Mouse (Mus musculus) hindbrain, embryonic 10.5 days (tissue): ENCODE results near the gene Ltb. TPM values are rescaled to one million over a fixed set of nuclear protein-coding genes. Genes with fewer than 3 reads are reported as not detected.

Source experiments
- DNase-seq: peaks from one replicate; pipeline ENCODE4 v3.0.0-alpha.2; 2017; ENCODE audit warnings: low spot score
- H3K27ac ChIP-seq: fragments of 300-500 bp; sonication (generic); 2 replicates; pipeline ENCODE4 v1.5.1; 2016; ENCODE audit warnings: mild to moderate bottlenecking, moderate library complexity
- H3K27me3 ChIP-seq: fragments of 300-500 bp; sonication (generic); 2 replicates; pipeline ENCODE4 v1.6.1; 2016; ENCODE audit warnings: mild to moderate bottlenecking; ENCODE audit not compliant: poor library complexity, insufficient read depth, severe bottlenecking
- H3K36me3 ChIP-seq: fragments of 300-500 bp; sonication (generic); 2 replicates; pipeline ENCODE4 v1.6.1; 2016; ENCODE audit warnings: mild to moderate bottlenecking, moderate library complexity
- H3K4me1 ChIP-seq: fragments of 300-500 bp; sonication (generic); replicated peaks from 2 replicates; pipeline ENCODE4 v1.6.1; 2016; ENCODE audit warnings: mild to moderate bottlenecking
- H3K4me3 ChIP-seq: fragments of 300-500 bp; sonication (generic); 2 replicates; pipeline ENCODE4 v1.5.1; 2016; ENCODE audit warnings: mild to moderate bottlenecking, moderate library complexity
- H3K9me3 ChIP-seq: fragments of 300-500 bp; sonication (generic); 2 replicates; pipeline ENCODE4 v1.6.1; 2016; ENCODE audit warnings: mild to moderate bottlenecking, moderate library complexity
- WGBS: fragments of 180-500 bp; shearing (Covaris S2); methylation state at CpG from one replicate; pipeline ENCODE4 v1.1.7; 2016; 5-methylcytosine and 5-hydroxymethylcytosine counted together
- polyA plus RNA-seq: library from polyadenylated mRNA; unstranded; fragments of >200 nt; fragmentation: Nextera tagmentation; extraction: Ambion mirVana; gene quantifications from 2 replicates; pipeline ENCODE4 v1.2.1, GENCODE M21; 2016

Ltb gene
- polyA plus RNA-seq, 1 experiment from 2014 or later, result 0.17 TPM

- Histone ChIP-seq H3K9me3 (no peaks in the 10 kb centered on the region), H3K4me3 (no peak within 1 kb of the TSS), H3K4me1 (peaks cover 12% of the 10 kb centered on the region; the same call in 1 of the 2 replicates), H3K36me3 (no peaks in the 10 kb centered on the region), H3K27ac (no peak within 1 kb of the TSS), H3K27me3 (peaks cover 82% of the 10 kb centered on the region)
- DNase-seq, result no peak
- 46% methylated on average over 13 of the region's 13 CpGs for WGBS
Measured at GRCm38 (mm10) chr17:35201787-35202186, 7.5 kb downstream of the Ltb start, which contains the start of gene Tnf. Tnf (minus strand) TSS chr17:35202007.

DNA sequence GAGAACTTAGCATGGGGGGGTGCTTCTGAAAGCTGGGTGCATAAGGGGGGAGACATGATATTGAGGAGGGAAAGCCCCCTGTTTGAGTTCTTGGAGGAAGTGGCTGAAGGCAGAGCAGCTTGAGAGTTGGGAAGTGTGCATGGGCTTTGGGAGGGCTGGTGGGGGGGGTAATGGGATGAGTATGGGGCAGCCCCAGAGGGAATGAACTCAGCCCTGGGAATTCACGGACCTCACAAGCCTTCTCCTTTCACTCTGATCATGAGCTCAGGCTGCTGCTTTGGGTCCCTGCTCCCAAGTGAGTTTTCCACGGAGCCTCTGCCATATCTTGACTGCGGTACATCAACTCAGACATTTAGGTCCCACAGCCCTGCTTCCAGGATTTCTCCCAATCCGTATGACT lies 8.2 kb downstream of the Ltb start:
- Histone ChIP-seq H3K4me3 (no peak overlapping the region), H3K27ac (no peak overlapping the region), H3K27me3 (peaks cover 75% of the 10 kb centered on the region), H3K36me3 (no peaks in the 10 kb centered on the region), H3K4me1 (peaks cover 12% of the 10 kb centered on the region; the same call in 1 of the 2 replicates), H3K9me3 (no peaks in the 10 kb centered on the region)
- WGBS, result 78% methylated on average over 4 of the region's 4 CpGs
- no peak for DNase-seq

DNA sequence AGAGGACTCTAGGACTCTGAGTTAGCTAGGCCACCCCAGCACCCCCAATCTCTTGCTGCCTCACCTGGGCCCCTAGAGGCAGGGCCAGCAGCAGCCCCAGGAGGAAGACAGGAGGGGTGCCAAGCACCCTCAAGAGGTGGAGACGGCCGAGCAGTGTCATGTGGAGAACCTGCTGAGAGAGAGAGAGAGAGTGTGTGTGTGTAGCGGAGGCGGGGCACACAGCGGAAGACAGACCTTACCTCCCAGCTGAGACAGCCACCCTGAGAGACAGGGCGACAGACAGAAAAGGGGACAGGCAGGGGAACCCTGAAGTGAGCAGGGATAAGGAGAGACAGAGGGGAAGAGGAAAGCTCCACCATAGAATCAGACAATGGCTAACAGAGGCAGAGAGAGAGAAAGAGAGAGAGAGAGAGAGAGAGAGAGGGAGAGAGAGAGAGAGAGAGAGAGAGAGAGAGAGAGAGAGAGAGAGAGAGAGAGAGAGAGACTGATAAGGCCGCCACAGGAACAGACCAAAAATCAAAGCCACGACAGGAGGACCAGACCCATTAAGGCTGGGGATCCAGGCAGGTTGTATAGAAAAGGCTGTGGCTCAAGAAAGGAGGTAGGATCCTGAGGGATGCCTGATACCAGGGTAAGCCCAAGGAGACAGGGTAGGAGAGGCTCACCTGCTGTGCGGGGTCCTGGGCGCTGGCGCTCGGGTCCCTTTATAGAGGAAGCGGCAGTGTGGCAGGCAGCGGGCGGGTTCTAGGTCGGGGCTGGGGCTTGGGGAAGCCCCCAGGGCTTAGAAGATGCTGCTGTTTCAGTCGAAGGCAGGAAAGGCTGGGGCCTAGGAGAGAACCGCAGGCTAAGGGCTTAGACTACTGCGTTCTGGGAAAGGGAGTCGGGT lies 10.5 kb downstream of the Ltb start, which contains the start of gene Lta:
TSS of gene Lta (minus strand) at position 858 of the 886 bp plus-strand sequence.
- H3K4me3 ChIP-seq, result peak within 1 kb of the TSS; percentile 9
- no peak for DNase-seq
- H3K9me3 ChIP-seq, result no peaks in the 10 kb centered on the region
- peaks cover 14% of the 10 kb centered on the region; the same call in 1 of the 2 replicates for H3K4me1 ChIP-seq
- H3K27me3 ChIP-seq, result peaks cover 58% of the 10 kb centered on the region
- H3K36me3 ChIP-seq, result no peaks in the 10 kb centered on the region
- no peak within 1 kb of the TSS for H3K27ac ChIP-seq
- 23% methylated on average over 20 of the region's 20 CpGs for WGBS

- DNase-seq, result no peak
- no peaks in the 10 kb centered on the region for H3K36me3 ChIP-seq
- H3K4me3 ChIP-seq, result no peak overlapping the region
- WGBS, result 60% methylated on average over 10 of the region's 10 CpGs
- no peaks in the 10 kb centered on the region for H3K9me3 ChIP-seq
- no peak overlapping the region for H3K27ac ChIP-seq
- H3K4me1 ChIP-seq, result peaks cover 16% of the 10 kb centered on the region; the same call in 1 of the 2 replicates
- peaks cover 51% of the 10 kb centered on the region for H3K27me3 ChIP-seq
Measured at GRCm38 (mm10) chr17:35205380-35205769, 11.1 kb downstream of the Ltb start.

- no peak overlapping the region for H3K27ac ChIP-seq
- peaks cover 5% of the 10 kb centered on the region for H3K27me3 ChIP-seq
- H3K36me3 ChIP-seq, result no peaks in the 10 kb centered on the region
- 78% methylated on average over 12 of the region's 12 CpGs for WGBS
- H3K4me3 ChIP-seq, result no peak overlapping the region
- H3K4me1 ChIP-seq, result peaks cover 8% of the 10 kb centered on the region; the same call in 1 of the 2 replicates
- no peak for DNase-seq
- no peaks in the 10 kb centered on the region for H3K9me3 ChIP-seq
Measured at GRCm38 (mm10) chr17:35209785-35210535, 15.7 kb downstream of the Ltb start.

DNA sequence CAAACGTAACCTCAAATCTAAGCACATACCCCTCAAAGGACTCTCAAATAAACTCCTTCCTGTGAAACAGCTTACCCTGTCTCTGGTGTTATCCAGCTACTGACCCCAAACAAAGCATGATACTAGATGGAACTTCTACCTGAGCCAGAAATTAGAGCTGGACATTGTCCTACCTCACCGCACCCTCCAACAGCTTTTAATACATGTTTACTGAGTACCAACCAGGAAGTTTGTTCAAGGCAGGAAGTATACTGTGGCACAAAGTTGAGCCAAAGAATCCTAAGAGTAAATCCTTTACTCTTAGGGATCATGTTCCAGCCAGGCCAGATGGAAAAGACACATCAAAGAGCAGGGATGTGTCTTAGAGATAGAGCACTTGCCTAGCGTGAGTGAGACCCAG lies 16.4 kb downstream of the Ltb start:
- H3K4me3 ChIP-seq, result no peak overlapping the region
- no peaks in the 10 kb centered on the region for H3K9me3 ChIP-seq
- no peak overlapping the region for H3K27ac ChIP-seq
- no peak for DNase-seq
- H3K4me1 ChIP-seq, result 0 out of 2 replicates have a peak, but pooled peaks cover 3% of the 10 kb centered on the region
- WGBS, result 87% methylated on average over 3 of the region's 3 CpGs
- H3K27me3 ChIP-seq, result no peaks in the 10 kb centered on the region
- H3K36me3 ChIP-seq, result no peaks in the 10 kb centered on the region

DNA sequence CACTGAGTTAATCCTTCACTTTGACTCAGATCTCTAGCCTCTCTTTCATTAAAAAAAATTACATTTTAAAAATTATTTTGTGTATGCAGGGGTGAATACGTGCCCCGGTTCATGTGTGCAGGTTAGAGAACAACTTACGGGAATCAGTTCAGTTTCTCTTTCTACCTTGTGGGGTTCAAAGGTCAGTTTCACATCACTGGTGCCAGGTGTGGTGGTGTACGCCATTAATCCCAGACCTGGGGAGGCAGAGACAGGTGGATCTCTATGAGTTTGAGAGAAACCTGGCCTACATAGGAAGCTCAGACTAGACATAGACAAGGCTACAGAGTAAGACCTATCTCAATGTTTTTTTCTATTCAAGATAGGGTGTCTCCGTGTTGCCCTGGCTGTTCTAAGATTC lies 18.8 kb downstream of the Ltb start:
- WGBS, result 95% methylated on average over 5 of the region's 5 CpGs
- H3K4me3 ChIP-seq, result no peak overlapping the region
- no peak overlapping the region for H3K27ac ChIP-seq
- H3K9me3 ChIP-seq, result no peaks in the 10 kb centered on the region
- no peaks in the 10 kb centered on the region for H3K36me3 ChIP-seq
- H3K4me1 ChIP-seq, result 0 out of 2 replicates have a peak, but pooled peaks cover 3% of the 10 kb centered on the region
- no peak for DNase-seq
- H3K27me3 ChIP-seq, result no peaks in the 10 kb centered on the region

DNA sequence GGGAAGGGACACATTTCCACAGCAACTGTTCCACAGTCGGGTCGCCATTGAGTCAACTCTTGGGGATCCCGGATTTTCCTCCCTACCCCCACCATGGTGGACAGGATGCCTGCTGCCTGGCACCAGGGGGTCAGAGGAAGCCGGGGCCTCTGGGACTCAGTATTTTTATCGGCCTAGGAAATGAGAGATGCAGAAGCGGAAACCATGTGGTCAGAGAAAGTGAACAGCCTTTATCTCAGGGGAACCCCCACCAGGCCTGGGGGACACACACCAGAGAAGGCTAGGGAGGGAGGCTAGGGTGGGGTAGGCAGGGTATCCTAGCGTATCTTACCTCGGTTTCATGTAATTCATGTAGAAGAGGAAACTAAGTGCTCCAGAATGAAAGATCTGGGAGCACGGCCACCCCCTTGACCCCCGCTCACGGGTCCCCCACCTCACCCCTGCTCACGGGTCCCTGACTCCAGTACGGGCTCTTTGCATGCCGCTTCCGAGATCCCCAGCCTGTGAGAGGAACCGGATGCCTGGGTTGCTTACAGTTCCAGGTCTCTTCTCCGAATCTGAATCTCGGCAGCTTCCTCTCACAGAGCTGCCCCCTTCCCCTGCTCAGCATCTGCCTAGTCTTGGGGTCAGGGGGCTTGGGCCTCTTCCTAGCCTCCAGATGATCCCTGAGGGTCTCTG lies 24.4 kb downstream of the Ltb start:
- peak overlapping the region; percentile 0; the same call in 1 of the 2 replicates for H3K27ac ChIP-seq
- peaks cover 46% of the 10 kb centered on the region for H3K36me3 ChIP-seq
- WGBS, result 82% methylated on average over 18 of the region's 18 CpGs
- no peaks in the 10 kb centered on the region for H3K9me3 ChIP-seq
- H3K4me3 ChIP-seq, result no peak overlapping the region
- DNase-seq, result no peak
- no peaks in the 10 kb centered on the region for H3K27me3 ChIP-seq
- peaks cover 9% of the 10 kb centered on the region; the same call in 1 of the 2 replicates for H3K4me1 ChIP-seq

- WGBS, result 88% methylated on average over 6 of the region's 6 CpGs
- H3K4me1 ChIP-seq, result peaks cover 9% of the 10 kb centered on the region; the same call in 1 of the 2 replicates
- H3K36me3 ChIP-seq, result peaks cover 48% of the 10 kb centered on the region
- no peak for DNase-seq
- no peak overlapping the region for H3K27ac ChIP-seq
- no peaks in the 10 kb centered on the region for H3K27me3 ChIP-seq
- H3K9me3 ChIP-seq, result no peaks in the 10 kb centered on the region
- H3K4me3 ChIP-seq, result no peak overlapping the region
Measured at GRCm38 (mm10) chr17:35219601-35220041, 25.4 kb downstream of the Ltb start.

GRCm38 (mm10) chr17:35220156-35220952 lies 26.1 kb downstream of the Ltb start, which contains the start of gene Gm16181:
Gm16181 (plus strand) TSS chr17:35220834.
- Histone ChIP-seq H3K9me3 (no peaks in the 10 kb centered on the region), H3K4me3 (no peak within 1 kb of the TSS), H3K27ac (peak within 1 kb of the TSS; percentile 50), H3K36me3 (peaks cover 55% of the 10 kb centered on the region), H3K4me1 (peaks cover 9% of the 10 kb centered on the region; the same call in 1 of the 2 replicates), H3K27me3 (no peaks in the 10 kb centered on the region)
- 83% methylated on average over 28 of the region's 28 CpGs for WGBS
- no peak for DNase-seq

DNA sequence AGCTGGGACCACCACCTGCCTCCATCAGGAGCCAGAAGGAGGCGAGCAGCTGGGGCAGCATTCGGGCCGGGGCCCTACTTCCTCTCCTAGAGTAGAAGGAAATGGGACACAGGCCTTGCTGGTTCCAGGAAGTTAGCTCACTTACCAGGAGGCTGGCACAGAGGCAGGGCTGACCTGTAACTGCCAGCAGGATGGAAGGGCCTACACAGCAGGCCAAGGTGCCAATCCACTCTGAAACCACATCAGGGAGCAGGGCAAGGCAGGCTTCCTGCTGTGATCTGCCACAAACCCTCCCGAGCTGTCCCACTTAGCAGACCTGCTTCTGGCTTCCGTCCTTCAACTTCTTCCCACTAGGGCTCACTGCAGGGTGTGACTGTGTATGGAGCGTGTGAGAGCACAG lies 28.1 kb downstream of the Ltb start:
- no peaks in the 10 kb centered on the region for H3K27me3 ChIP-seq
- H3K4me1 ChIP-seq, result peaks cover 9% of the 10 kb centered on the region; the same call in 1 of the 2 replicates
- no peak overlapping the region for H3K27ac ChIP-seq
- 80% methylated on average over 6 of the region's 6 CpGs for WGBS
- H3K4me3 ChIP-seq, result no peak overlapping the region
- peaks cover 70% of the 10 kb centered on the region for H3K36me3 ChIP-seq
- no peaks in the 10 kb centered on the region for H3K9me3 ChIP-seq
- no peak for DNase-seq
